Mouse (Mus musculus): ENCODE measurements around the gene Tnpo1. TPM values are rescaled to one million over a fixed set of nuclear protein-coding genes. Genes with fewer than 3 reads are reported as not detected.

Gene Tnpo1
- polyA plus RNA-seq, 1 experiment from 2014 or later = 62.6 TPM

Other genes starting within 250 kb of the Tnpo1 start
- not detected in 2 replicates for gene Tmem171, start 231.6 kb downstream of the Tnpo1 start, polyA plus RNA-seq (2015; fragmentation: Nextera tagmentation; extraction: Ambion mirVana)
- 28.8 and 33.4 TPM in 2 replicates for gene Fcho2, start 110.9 kb downstream of the Tnpo1 start, polyA plus RNA-seq (2015; fragmentation: Nextera tagmentation; extraction: Ambion mirVana)
- not detected in 2 replicates for gene 1700024P04Rik, start 58.2 kb upstream of the Tnpo1 start, polyA plus RNA-seq (2015; fragmentation: Nextera tagmentation; extraction: Ambion mirVana)